Mouse (Mus musculus) frontal cortex, postnatal 14 days (tissue): ENCODE results near the gene Ptprc.

Experiments used
- DNase-seq, 2 experiments: peaks; one replicate each; pipeline ENCODE4 v3.0.0; 2022; ENCODE audit warnings: low spot score in 2 of 2

Ptprc gene

DNA sequence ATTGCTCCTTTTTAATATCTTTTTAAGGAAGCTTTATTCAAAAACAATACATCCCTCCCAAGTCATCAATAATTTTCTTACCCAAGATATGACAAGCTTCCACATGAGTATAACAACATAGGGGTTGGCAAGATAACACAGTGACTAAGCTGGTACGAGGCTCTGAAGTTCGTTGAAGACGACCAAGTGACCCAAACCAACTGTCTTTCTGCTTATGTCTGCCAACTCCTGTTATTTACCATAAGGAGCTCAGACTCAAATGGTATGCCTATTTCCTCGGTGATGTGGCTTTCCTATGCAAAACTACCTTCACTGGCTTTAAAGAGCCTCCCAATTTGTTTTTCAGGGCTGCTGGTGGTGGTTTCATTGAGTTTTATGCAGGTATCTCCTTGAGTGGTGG, at the start of gene Ptprc:
Ptprc (minus strand) TSS at position 215 of the 400 bp plus-strand sequence.
- DNase-seq: no peak

- no peak for DNase-seq
Observed at GRCm38 (mm10) chr1:138214736-138215458, 39.4 kb upstream of the Ptprc start.

GRCm38 (mm10) chr1:138210387-138211024, 35.0 kb upstream of the Ptprc start:
- DNase-seq: no peak

GRCm38 (mm10) chr1:138209751-138210150, 34.2 kb upstream of the Ptprc start:
- DNase-seq: no peak

DNA sequence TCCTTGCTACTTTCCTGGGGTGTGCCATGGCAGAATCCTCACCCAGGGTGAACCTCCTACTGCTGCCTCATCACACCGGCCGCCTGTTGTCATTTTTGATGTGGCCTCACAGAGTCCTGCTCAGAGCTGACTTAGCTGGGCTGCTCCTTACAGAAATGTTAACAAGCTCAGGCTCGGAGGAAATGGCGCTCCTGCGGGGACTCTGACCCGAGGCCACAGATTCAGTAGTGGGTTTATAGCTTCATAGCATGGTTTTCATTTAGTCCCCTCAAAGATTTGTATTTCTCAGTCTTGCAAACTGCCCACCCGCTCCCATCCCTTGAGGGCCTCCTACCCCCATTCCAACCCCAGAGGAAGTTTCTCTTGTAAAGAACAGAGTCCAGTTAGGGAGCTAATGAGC, 30.5 kb upstream of the Ptprc start:
- no peak for DNase-seq

DNA sequence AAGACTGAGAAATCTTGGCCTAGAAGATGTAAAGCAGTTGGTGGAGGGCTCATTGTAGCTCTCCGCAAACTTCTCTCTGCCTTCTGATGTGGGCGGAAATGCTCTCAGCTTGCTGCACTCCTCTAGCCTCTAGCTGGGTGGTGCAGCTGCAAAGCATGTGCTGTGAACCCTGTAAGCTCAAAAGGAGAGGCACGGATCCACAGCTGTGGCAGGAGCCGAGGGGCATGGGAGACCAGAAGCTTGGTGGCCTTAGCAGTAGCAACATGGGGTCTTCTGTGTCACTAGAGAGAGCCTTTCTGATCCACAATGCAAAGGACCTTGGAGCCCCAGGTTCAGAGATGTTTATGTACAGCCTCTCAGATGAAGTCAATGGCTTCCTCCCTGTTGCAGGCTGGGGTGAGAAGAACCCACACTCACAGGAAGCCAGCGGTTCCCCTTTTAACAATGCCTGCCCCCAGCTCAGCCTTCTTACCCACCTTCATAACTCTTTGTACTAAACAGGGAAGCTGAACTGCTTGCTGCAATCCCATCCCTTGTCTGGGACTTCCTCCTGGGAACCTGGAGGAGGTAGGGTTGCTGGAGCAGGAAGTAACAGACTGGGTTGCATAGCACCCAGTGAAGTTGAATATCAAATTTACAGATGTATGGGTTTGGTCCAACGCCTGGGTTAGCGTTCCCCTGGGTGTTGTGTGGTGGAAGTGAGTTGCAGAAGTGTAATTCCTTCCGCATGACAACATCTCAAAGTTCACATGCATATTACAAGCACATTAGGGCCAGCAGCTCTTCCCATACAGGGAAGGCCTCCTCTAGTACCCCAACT, 16.4 kb upstream of the Ptprc start:
- no peak for DNase-seq

DNA sequence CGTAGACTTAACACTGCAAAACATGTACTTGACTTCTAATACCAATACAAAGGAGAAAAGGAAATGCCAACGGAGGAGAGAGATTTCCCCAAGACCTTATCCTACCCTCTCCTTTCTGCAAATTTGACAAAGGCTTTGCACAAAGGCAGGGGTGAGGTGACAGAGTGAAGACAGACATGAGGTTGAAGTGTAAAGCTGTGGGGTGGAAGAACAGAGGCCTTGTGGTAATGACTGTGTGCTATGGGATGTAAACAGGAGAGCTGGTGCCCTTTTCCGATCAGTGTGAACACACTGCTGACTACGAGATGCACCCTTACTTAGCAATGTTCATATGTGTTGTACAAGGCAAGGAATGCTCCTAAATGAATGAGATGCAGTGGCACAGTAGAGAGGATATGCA, 12.6 kb upstream of the Ptprc start:
- no peak for DNase-seq

- no peak for DNase-seq
Observed at GRCm38 (mm10) chr1:138185904-138186303, 10.4 kb upstream of the Ptprc start.

- DNase-seq: no peak
Observed at GRCm38 (mm10) chr1:138180081-138180480, 4.6 kb upstream of the Ptprc start.

DNA sequence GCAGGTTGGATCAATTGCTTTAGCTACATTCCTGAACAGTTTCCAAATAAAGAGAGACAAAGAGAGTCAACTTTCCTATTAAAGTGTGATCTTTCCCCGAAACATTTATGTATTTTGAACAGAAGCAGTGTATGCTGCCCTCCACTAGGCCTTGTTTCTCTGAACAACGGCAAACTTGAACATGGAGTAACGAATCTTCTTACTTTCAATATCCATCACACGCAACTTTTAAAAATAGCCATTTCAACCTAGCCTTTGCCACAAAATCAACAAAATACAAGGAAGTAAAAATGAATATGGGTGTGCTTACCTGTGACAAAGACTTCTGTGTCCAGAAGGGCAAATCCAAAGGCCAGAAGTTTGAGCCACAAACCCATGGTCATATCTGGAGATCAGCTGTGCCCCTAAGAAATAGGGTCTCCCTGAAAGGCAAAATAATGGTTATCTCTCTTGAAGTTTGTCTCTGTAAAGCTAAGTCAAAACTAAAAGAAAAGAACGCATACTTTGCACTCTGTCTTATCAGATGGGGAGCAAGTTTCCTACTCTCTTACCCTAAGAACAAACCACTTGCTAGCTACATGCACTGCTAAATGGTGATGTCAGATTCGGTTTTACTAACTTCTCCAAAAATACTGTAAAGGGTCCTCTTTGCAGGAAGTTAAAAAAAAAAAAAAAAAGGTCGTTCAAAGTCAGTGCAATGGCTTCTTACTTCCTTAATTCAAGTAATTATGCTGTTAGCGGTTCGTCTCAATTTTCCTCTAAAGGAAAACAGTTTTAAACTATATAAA, 609 bp downstream of the Ptprc start:
- no peak for DNase-seq

DNA sequence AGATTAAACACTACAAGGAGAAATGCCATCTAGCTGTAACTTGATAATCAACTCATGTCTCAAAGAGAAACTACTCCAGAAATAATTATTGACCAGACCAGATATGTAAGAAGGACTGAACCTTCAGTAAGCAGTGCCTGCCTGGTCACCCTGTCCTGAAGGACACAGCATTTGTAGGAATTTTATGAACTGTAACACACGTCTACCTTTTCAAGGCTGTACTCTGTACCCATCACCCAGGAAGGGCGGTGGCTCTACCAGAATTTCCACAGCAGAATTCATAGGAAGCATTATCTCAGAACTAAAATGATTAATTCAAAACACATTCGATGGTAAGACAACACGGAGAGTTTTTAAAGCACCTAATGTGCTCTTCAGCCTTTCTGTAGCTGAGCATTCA, 1.4 kb downstream of the Ptprc start:
- no peak for DNase-seq

DNA sequence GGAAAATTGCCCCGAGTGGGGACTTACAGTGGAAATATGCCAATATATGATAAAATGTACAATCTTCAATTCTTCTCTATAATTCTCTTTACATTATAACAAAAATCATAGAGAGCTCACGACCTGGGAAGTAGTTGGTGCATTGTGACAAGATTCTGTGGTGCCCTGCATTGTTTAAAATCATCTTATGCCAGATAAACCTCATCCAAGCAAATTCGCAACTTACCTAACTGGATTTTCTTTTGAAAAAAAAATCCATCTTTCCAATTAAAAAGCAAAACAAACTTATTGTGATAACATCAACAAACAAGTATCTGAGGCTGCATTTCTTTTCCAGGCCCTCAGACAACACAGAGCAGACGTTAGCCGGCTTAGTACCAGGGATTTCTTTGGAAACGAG, 1.8 kb downstream of the Ptprc start:
- no peak for DNase-seq

GRCm38 (mm10) chr1:138172547-138172946, 3.0 kb downstream of the Ptprc start:
- DNase-seq: no peak

DNA sequence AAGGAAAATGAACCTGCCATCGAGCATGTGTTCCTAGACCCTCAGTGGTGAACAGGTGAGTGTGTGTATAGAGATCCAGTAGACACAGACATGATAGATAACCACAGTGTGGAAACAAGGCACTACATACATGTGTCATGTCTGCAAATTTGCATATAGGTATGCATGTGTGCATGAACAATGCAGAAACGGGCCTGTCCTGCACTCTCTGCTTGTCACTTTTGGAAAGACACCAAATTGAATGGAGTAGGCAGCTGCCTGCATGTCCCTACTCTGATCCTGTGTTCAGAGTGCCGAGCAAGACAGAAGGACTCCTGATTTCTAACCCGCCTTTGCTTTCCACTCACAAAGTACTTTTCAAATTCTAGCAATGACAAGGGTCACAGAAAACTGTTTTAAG, 3.4 kb downstream of the Ptprc start:
- no peak for DNase-seq

- DNase-seq: no peak
Observed at GRCm38 (mm10) chr1:138166233-138166771, 9.2 kb downstream of the Ptprc start.

DNA sequence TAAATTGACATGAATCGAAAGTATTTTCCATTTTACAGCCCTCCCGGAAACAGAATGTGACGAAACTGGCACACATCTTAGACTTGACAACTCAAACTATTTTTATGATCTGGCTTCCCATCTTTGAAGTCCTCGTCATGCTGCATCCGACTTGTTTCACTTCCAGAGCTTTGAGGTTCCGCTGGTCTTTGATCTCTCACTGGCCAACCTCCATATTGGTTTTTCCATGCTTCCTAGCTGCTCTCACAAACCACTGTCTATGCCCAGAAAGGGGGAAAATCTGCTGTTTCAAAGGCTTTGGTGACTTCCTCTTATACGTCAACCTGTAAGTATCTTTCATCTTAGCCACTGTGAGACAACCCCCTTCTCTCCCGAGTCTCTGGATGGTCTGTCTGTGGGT, 12.9 kb downstream of the Ptprc start:
- DNase-seq: no peak

GRCm38 (mm10) chr1:138158921-138159320, 16.6 kb downstream of the Ptprc start:
- no peak for DNase-seq

GRCm38 (mm10) chr1:138158236-138158635, 17.3 kb downstream of the Ptprc start:
- DNase-seq: no peak

GRCm38 (mm10) chr1:138157709-138158108, 17.8 kb downstream of the Ptprc start:
- DNase-seq: no peak

- DNase-seq: no peak
Observed at GRCm38 (mm10) chr1:138157008-138157407, 18.5 kb downstream of the Ptprc start.

- DNase-seq: no peak
Observed at GRCm38 (mm10) chr1:138154185-138154785, 21.2 kb downstream of the Ptprc start.
